Mouse (Mus musculus) ovary, postnatal 14 days (tissue): Measurements from ENCODE around the gene Psmd13.

Source experiments
- DNase-seq: peaks from one replicate; pipeline ENCODE4 v3.0.0; 2022; ENCODE audit warnings: low spot score

Gene Psmd13

DNA sequence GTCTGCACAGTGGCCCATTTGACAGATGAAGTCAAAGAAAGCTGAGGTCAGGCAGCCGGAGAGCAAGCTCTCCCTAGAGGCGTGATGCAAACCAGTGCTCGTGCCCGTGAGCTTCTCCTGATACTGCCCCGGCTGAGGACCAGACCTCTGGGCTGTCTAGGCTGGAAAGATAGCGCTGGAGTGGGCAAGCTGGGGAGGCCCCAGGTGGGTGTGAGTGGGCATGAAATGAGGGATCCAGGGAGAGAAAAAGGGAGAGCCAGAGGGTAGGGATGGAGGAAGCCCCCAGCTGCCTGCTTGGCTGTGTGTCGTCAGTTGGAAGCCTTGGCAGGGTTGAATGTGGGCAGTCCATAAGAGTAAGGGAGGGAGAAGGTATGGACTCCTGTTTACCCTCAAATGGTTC lies 62.5 kb downstream of the Psmd13 start:
- DNase-seq = no peak

DNA sequence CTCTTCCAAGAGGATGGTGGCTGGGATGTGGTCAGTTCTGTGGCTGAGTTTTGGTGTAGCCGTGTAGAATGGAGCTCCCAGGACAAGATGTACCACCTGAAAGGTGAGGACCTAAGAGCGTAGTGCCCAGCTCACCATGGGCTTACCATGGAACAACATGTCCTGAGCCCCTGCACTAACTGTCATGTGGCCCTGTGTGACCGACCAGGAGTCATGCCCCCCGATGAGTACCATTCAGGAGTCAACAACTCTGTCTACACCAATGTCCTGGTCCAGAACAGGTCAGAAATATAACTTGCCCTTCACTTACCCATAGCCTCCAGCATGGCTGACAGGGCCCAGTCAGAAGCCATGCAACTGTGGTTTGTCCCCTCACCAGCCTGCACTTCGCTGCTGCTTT lies 63.5 kb downstream of the Psmd13 start:
- no peak for DNase-seq

DNA sequence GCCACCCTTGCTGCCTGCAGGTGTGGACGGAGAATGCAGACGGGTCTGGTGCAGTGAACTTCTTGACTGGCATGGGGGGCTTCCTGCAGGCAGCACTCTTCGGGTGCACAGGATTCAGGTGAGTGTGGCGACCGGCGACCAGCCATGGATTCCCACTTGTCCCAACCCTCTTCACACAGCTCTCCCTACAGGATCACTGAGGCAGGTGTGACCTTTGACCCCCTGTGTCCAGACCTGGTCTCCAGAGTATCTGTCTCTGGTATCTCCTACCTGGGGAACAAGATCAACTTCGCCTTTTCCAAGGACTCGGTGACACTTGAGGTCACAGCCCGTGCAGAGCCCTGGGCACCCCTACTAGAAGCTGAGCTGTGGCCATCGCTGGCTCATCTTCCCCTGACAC lies 64.5 kb downstream of the Psmd13 start:
- DNase-seq = no peak

DNA sequence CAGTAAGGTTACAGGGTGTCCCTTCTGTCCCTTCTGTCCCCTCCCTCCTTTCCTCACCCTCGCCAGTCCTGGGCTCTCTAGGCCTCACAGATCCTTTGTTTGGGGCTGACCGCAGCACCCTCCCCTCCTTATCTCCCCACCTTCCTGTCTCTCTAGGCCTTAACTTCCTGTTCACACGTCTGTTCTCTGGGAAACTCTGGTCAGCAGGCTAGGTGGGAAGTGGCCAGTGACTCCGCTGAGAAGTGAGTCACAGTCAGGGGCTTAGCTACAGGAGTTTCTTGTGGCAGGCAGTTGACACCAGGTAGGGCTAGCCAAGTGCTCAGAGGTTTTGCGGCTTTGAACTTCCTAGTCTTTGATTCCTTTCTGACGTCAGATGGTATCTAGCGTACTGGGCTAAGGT lies 65.2 kb downstream of the Psmd13 start:
- DNase-seq = no peak

DNA sequence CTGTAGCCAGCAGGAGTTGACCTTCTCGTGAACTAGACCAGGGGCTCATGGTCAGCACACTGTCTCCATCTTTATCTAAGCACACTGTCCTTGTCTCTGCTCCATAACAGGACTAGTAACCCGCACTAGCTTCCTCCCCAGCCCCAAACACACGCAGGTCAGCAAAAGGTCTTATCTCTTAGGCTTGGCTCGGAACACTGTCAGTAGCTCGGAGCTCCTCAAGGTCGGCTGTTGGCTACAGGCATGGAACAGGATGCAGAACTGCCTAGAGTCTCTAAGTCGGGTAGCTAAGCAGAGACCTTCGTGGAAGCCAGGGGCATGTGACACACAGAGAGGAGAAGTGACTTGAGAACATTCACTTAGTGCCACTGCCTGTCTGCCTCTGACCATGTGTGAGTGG lies 66.4 kb downstream of the Psmd13 start:
- no peak for DNase-seq
